Mouse (Mus musculus) embryo, embryonic 11 days (tissue): ENCODE results near the gene Ipo11.

Experiments used
- DNase-seq: peaks from one replicate; pipeline ENCODE4 v3.0.0-alpha.2; 2015

The Ipo11 gene

DNA sequence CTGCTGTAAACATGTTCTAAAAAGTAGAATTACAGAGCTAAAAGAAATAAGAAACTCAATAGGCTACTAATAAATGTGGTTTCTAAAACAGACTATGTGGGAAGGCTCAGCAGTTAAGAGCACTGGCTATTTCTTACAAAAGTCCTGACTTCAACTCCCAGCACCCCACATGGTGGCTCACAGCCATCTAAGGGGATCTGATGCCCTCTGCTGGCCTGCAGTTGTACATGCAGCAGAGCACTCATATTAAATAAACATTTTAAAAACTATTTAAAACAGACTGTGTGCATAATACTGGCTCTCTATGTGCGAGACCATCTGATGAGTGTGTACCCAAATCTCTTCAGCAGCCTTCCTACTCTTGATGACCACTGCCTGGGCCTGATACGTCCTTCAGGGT, 42.5 kb downstream of the Ipo11 start:
- peak; percentile 13 for DNase-seq

- no peak for DNase-seq
These were observed 43.1 kb downstream of the Ipo11 start for GRCm38 (mm10) chr13:106893701-106894100.

DNA sequence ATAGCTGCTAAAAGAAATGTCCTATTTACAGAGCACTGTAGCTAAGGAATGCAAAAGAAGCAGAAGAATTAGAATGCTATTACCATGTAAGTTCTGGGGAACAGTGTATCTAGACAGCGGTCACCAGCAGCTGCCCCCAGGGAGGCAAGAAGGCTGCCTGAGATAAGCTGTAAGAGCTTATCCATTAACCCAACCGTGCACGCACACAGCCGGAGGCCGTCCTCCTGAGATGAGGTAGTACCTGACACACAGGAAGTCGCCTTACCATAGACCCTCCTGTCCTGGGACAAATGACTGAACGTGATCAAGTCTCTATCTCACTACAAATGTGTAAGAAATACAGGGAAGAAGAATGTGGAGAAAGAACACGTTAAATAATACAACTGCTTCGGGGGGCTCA, 43.6 kb downstream of the Ipo11 start:
- peak; percentile 12 for DNase-seq

GRCm38 (mm10) chr13:106887364-106887763, 49.4 kb downstream of the Ipo11 start:
- no peak for DNase-seq

DNA sequence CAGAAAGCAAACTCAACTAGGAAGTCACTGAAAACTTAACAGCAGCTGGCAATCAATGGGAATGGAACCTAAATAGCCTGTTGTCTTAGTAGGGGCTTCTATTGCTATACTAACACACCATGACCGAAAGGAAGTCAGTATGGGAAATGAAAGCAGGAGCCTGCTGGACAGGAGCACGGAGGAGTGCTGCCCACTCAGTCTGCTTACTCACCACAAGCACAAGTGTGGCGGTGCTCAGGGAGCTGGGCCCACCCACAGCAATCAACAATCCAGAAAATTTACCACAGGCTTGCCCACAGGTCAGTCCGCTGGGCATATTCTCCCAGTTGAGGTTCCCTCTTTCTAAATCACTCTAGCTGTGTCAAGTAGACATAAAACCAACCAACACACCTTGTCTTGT, 52.5 kb downstream of the Ipo11 start:
- DNase-seq = no peak

- no peak for DNase-seq
These were observed 60.5 kb downstream of the Ipo11 start for GRCm38 (mm10) chr13:106876278-106876677.

DNA sequence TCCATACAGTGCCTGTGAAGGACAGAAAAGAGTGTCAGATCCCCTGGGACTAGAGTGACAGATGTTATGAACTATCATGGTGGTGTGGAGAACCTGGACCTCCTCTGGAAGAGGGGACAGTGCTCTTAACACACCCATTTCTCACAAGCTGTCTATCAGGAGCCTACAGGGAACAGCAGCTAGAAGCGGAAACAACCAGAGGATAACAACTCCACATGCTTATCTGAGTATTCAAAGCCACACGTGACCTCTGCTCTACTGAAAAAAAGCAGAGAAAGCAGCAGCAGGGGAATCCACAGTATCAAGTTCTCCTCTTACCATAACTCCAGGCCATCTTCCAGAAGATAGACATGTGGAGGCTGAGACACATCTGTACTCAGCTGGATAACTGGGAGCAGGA, 71.2 kb downstream of the Ipo11 start:
- DNase-seq = no peak

DNA sequence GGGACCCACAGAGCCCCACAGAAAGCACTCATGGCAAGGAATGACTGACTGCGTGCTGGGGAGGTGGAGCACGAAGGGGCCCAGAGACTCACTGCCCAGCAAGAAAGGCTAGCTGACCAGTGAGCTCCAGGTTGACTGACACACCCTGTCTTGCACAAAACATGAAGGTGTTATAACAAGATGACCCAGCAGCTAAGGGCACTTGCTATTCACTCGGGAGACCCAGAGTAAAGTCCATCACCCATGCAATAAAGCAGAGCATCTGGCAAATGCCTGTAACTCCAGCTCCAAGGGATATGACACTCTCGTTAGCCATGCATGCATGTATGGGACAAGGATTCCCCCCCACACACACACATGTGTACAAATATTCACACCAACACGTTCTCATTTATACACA, 78.0 kb downstream of the Ipo11 start:
- DNase-seq = no peak

DNA sequence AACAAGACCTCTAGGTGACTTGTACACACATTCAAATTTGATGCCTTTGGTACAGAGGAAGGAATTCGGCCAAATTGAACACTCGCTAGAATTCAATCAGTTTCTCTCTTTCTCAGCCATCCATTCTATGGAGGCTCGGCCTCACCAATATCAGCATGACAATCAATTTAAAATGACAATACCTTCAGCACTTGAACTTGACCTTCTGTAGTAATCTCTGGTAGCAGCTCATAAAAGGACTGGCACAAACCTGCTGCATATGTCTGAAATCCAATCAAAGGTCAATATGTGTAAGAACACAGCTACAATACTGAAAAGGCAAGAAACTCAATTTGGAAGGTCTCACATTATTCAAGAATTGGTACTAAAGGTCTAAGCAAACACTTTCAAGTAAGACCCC, 80.2 kb downstream of the Ipo11 start:
- DNase-seq = no peak

GRCm38 (mm10) chr13:106847534-106847933, 89.2 kb downstream of the Ipo11 start:
- DNase-seq = no peak

GRCm38 (mm10) chr13:106844928-106845327, 91.8 kb downstream of the Ipo11 start:
- DNase-seq = no peak

GRCm38 (mm10) chr13:106842542-106842941, 94.2 kb downstream of the Ipo11 start:
- DNase-seq = no peak

GRCm38 (mm10) chr13:106838778-106839177, 98.0 kb downstream of the Ipo11 start:
- no peak for DNase-seq

GRCm38 (mm10) chr13:106836527-106836879, 100.3 kb downstream of the Ipo11 start:
- no peak for DNase-seq

- DNase-seq = peak; percentile 58
These were observed 100.8 kb downstream of the Ipo11 start for GRCm38 (mm10) chr13:106835844-106836526.

GRCm38 (mm10) chr13:106830029-106830428, 106.7 kb downstream of the Ipo11 start:
- DNase-seq = no peak

DNA sequence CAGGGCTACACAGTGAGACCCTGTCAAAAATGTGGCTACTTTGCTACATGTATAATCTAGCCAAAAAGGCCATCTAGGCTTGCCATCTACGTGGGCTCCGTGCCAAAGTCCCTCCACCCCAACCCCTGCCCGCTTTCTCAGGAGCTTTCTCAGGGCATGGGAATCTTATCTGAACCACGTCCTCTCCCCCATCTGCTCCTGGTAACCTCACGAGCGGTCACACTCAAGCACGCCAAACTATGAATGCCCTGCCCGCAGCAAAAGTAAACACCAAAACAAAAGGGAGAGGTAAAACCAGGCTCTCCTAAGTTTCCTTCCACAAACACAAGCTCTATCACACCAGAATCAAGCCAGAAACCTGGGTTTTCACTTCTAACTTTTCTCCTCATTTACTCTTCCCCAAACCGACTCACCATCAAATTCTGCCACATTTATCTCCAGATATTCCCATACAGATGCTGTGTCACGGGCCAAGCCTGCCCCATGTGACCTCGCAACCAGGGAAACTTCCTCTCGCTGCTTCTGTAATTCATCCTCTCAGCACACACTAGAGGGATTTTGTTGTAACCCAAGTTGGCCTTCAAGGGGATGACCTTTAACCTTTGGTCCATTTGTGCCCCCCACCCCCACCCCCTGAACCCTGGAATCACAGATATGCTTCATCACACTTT, 107.3 kb downstream of the Ipo11 start:
- DNase-seq = no peak

GRCm38 (mm10) chr13:106825618-106826017, 111.1 kb downstream of the Ipo11 start:
- DNase-seq = no peak

DNA sequence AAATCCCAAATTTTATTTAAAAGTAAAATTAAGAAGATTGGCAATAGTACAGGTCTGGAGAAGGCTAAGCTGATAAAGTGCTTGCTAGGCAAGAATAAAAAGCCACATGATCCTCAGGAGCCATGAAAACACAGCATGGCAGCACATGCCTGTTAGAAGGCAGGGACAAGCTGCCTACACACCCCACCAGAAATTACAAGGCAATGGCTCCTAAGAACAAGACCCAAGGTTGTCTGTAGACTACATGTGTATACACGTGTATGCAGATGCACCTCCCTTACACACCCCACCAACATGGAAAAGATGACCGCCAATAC, 112.9 kb downstream of the Ipo11 start:
- no peak for DNase-seq

- no peak for DNase-seq
These were observed 113.5 kb downstream of the Ipo11 start for GRCm38 (mm10) chr13:106823121-106823874.

DNA sequence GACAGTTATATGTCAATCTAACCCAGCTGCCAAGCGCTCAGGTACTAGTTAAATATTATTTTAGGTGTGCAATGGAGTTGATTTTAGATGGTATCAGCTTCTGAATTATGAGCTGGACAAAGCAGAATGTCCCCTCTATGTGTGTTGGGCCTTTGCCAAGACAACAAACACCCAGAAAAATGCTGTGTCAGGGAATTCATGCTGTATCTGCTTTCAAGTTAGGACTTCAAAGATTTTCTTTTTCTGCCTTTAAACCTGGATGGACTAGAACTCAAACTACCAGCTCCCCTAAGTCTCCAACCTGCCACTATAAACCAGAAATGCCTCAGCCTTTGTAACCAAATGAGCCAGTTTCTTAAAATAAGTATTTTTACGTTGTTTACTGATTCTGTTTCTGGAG, 116.6 kb downstream of the Ipo11 start:
- DNase-seq = no peak

DNA sequence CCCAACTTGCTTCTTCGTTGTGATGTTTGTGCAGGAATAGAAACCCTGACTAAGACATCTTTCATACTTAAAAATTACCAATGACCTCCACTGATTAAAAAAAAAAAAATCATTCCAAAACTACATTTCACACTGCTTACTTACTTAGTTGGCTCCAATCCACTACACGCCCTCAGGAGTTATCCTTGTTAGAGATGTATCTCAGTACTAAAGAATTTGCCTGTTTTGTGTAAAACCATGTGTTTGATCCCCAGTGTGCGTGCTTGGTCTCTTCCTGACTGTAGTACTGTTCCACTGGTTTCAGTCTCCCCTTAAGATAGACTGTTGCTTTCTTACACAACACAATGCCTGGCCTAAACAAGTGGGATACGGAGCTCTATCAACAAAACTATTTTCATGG, 117.0 kb downstream of the Ipo11 start:
- no peak for DNase-seq

DNA sequence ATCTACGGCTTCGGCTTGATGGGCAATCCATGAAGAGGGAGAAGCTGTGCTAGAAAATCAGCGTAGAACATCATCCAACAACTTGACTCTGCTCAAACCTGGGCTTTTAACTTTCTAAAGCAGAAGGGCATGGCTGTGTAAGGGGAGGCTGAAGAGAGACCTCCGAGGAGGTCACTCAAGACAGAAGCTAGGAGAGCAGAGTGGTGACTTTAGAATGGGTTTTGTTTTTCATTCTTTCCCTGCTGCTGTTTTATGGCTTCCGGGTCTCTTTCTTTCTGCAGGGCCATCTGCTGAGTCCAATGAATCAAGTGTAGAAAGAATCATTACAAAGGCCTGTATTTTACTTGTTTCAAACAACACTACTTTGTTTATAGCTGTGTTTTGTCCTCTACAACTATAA, 119.7 kb downstream of the Ipo11 start:
- DNase-seq = no peak

DNA sequence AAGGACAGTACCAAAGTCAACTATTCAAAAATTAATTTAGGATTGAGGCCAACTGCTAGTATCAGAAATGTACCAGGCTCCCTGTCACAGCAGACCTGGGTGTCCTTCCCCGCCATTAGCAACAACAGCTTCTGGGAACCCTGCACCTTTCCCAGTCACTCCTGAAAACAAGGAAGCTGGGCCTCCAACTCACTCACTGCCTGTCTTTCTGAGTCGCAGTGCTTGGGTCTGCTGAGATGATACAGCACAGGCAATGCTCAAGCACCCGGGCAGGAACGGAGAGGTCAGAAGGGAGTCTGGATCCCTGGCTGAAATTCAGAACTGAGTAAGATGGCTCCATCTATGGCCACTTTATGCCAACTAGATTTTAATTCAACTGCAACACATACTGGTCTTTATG, 123.2 kb downstream of the Ipo11 start:
- no peak for DNase-seq
